Mouse (Mus musculus): ENCODE measurements around the gene Smim14.

DNA sequence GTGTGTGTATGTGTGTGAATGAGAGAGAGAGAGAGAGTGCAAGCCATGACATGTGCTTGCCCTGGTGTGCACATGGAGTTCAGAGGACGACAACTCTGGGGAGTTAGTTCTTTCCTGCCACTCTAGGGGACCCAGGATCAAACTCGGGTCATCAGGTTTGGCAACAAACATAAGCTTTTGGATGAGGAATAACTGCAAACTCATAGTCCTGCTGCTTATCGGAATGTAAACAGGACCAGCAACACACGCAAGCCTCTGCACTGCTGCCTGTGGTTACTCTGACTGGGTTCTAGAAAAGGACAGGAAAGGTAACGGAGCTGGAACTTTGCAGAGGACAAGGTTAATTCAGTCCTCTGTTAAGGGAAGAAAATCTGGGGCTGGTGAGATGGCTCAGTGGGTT lies 111.7 kb downstream of the Smim14 start:
- TF ChIP-seq CTCF (IDR thresholded peaks at IDR 0.05; ENCODE audit: low read depth, low read length) (no peak), TAL1 (conservative IDR thresholded peaks at IDR 0.05; ENCODE audit: low read depth, low read length) (no peak), GATA1 (IDR thresholded peaks at IDR 0.05; ENCODE audit: borderline replicate concordance, low read length) (no peak), POLR2AphosphoS5 (IDR thresholded peaks at IDR 0.05; ENCODE audit: insufficient replicate concordance, low read depth, low read length) (no peak)
